Mouse (Mus musculus): ENCODE results near the gene Vmn1r124.
"Not testable (repeated sequence)": the region's sequence is repeated elsewhere in the genome, so short reads cannot be mapped to it uniquely, and the experiment has no call there.

The Vmn1r124 gene

DNA sequence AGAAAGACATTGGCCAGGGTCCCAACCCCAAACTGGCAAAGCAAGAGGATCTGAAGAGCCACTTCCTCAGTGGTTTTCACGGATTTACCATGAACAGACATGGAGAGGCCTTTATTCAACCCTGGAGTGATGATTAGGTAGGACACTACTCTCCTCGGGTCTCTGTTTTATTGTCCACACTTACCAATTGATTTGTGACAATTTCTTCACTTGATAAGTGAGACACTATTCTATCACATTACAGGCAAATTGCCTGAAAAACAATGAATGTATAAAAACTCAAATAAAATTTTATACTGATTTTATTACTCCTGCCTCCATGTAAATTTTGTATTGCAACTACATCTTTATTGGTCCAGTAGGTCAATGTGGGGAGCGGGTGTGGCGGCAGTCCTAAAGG, at the start of gene Vmn1r124:
Vmn1r124 (minus strand) TSS at position 101 of the 400 bp plus-strand sequence.
- DNase-seq, result not testable (repeated sequence)

DNA sequence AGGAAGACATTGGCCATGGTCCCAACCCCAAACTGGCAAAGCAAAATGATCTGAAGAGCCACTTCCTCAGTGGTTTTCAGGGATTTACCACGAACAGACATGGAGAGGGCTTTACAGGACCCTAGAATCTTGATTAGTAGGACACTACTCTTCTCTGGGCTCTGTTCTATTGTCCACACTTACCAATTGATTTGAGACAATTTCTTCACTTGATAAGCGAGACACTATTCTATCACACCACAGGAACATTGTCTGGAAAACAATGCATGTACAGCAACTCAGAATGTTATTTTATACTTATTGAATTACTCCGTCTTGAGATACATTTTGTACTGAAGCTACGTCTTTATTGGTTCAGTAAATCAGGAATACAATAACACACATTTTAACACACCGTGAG, 41.0 kb upstream of the Vmn1r124 start, which contains the start of gene Vmn1r126:
Vmn1r126 (minus strand) TSS at position 101 of the 400 bp plus-strand sequence.
- not testable (repeated sequence) for DNase-seq

DNA sequence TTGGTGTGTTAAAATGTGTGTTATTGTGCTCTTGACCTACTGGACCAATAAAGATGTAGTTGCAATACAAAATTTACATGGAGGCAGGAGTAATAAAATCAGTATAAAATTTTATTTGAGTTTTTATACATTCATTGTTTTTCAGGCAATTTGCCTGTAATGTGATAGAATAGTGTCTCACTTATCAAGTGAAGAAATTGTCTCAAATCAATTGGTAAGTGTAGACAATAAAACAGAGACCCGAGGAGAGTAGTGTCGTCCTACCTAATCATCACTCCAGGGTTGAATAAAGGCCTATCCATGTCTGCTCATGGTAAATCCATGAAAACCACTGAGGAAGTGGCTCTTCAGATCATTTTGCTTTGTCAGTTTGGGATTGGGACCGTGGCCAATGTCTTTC, 11.5 kb upstream of the Vmn1r124 start, which contains the start of gene Vmn1r125:
Vmn1r125 (plus strand) TSS at position 301 of the 400 bp plus-strand sequence.
- not testable (repeated sequence) for DNase-seq

Measured in lung, postnatal 4 days (tissue).